Mouse (Mus musculus): ENCODE data around the gene Trmt112. TPM values are rescaled to one million over a fixed set of nuclear protein-coding genes. Genes with fewer than 3 reads are reported as not detected.

Trmt112 gene
- polyA plus RNA-seq, 1 experiment from 2014 or later = 68.6 TPM

- Histone ChIP-seq H3K9me3 (ENCODE audit: low read length) (no peaks in the 10 kb centered on the region), H3K4me3 (ENCODE audit: low read depth, low read length) (no peak overlapping the region), H3K4me2 (ENCODE audit: low read depth, low read length) (no peak overlapping the region), H3K4me1 (ENCODE audit: insufficient read depth) (peaks cover 14% of the 10 kb centered on the region; the same call in 1 of the 2 replicates), H3K27ac (ENCODE audit: low read depth) (no peak overlapping the region), H3K27me3 (ENCODE audit: insufficient read depth, low read length) (peaks cover 73% of the 10 kb centered on the region), H3K9ac (replicated peaks) (no peak overlapping the region), H3K36me3 (replicated peaks; ENCODE audit: insufficient read depth, low read length) (no peaks in the 10 kb centered on the region)
- ATAC-seq (no peak), DNase-seq (no peak)
- TF ChIP-seq EP300 (IDR thresholded peaks at IDR 0.05; ENCODE audit: low read depth) (no peak), CTCF (IDR thresholded peaks at IDR 0.05; ENCODE audit: low read depth) (no peak)
- WGBS (ENCODE audit: insufficient replicate concordance) = 26% methylated on average over 9 of the region's 9 CpGs
These were observed 18.6 kb downstream of the Trmt112 start for GRCm38 (mm10) chr19:6928080-6928479.

GRCm38 (mm10) chr19:6931002-6931401 is 21.5 kb downstream of the Trmt112 start:
- Histone ChIP-seq H3K27ac (ENCODE audit: low read depth) (no peak overlapping the region), H3K27me3 (ENCODE audit: insufficient read depth, low read length) (peaks cover 82% of the 10 kb centered on the region), H3K4me1 (ENCODE audit: insufficient read depth) (peaks cover 9% of the 10 kb centered on the region), H3K9ac (replicated peaks) (no peak overlapping the region), H3K4me3 (ENCODE audit: low read depth, low read length) (no peak overlapping the region), H3K9me3 (ENCODE audit: low read length) (no peaks in the 10 kb centered on the region), H3K36me3 (replicated peaks; ENCODE audit: insufficient read depth, low read length) (no peaks in the 10 kb centered on the region), H3K4me2 (ENCODE audit: low read depth, low read length) (no peak overlapping the region)
- DNase-seq = no peak
- ATAC-seq = no peak
- no peak for TF ChIP-seq EP300 (IDR thresholded peaks at IDR 0.05; ENCODE audit: low read depth)
- TF ChIP-seq CTCF (IDR thresholded peaks at IDR 0.05; ENCODE audit: low read depth) = no peak
- WGBS (ENCODE audit: insufficient replicate concordance) = 0% methylated on average over 1 of the region's 2 CpGs

- no peak overlapping the region for H3K4me2 ChIP-seq (ENCODE audit: low read depth, low read length)
- H3K27me3 ChIP-seq (ENCODE audit: insufficient read depth, low read length) = peaks cover 73% of the 10 kb centered on the region
- H3K9ac ChIP-seq (replicated peaks) = no peak overlapping the region
- peaks cover 6% of the 10 kb centered on the region for H3K4me1 ChIP-seq (ENCODE audit: insufficient read depth)
- H3K27ac ChIP-seq (ENCODE audit: low read depth) = no peak overlapping the region
- H3K36me3 ChIP-seq (replicated peaks; ENCODE audit: insufficient read depth, low read length) = no peaks in the 10 kb centered on the region
- no peaks in the 10 kb centered on the region for H3K9me3 ChIP-seq (ENCODE audit: low read length)
- 57% methylated on average over 1 of the region's 1 CpGs for WGBS (ENCODE audit: insufficient replicate concordance)
- ATAC-seq (peak; percentile 55; the same call in 1 of the 2 replicates), DNase-seq (no peak)
- H3K4me3 ChIP-seq (ENCODE audit: low read depth, low read length) = no peak overlapping the region
- TF ChIP-seq EP300 (IDR thresholded peaks at IDR 0.05; ENCODE audit: low read depth) (no peak), CTCF (IDR thresholded peaks at IDR 0.05; ENCODE audit: low read depth) (no peak)
These were observed 22.5 kb downstream of the Trmt112 start for GRCm38 (mm10) chr19:6932018-6932417.

- DNase-seq = no peak
- Histone ChIP-seq H3K9me3 (ENCODE audit: low read length) (no peaks in the 10 kb centered on the region), H3K4me3 (ENCODE audit: low read depth, low read length) (peak overlapping the region; percentile 38; the same call in 1 of the 2 replicates), H3K36me3 (replicated peaks; ENCODE audit: insufficient read depth, low read length) (no peaks in the 10 kb centered on the region), H3K4me2 (ENCODE audit: low read depth, low read length) (no peak overlapping the region), H3K9ac (replicated peaks) (no peak overlapping the region), H3K27me3 (ENCODE audit: insufficient read depth, low read length) (peaks cover 63% of the 10 kb centered on the region), H3K27ac (ENCODE audit: low read depth) (no peak overlapping the region), H3K4me1 (ENCODE audit: insufficient read depth) (peaks cover 6% of the 10 kb centered on the region)
- WGBS (ENCODE audit: insufficient replicate concordance) = 37% methylated on average over 4 of the region's 4 CpGs
- TF ChIP-seq EP300 (IDR thresholded peaks at IDR 0.05; ENCODE audit: low read depth) (no peak), CTCF (IDR thresholded peaks at IDR 0.05; ENCODE audit: low read depth) (no peak)
- no peak for ATAC-seq
These were observed 23.6 kb downstream of the Trmt112 start for GRCm38 (mm10) chr19:6933102-6933435.

DNA sequence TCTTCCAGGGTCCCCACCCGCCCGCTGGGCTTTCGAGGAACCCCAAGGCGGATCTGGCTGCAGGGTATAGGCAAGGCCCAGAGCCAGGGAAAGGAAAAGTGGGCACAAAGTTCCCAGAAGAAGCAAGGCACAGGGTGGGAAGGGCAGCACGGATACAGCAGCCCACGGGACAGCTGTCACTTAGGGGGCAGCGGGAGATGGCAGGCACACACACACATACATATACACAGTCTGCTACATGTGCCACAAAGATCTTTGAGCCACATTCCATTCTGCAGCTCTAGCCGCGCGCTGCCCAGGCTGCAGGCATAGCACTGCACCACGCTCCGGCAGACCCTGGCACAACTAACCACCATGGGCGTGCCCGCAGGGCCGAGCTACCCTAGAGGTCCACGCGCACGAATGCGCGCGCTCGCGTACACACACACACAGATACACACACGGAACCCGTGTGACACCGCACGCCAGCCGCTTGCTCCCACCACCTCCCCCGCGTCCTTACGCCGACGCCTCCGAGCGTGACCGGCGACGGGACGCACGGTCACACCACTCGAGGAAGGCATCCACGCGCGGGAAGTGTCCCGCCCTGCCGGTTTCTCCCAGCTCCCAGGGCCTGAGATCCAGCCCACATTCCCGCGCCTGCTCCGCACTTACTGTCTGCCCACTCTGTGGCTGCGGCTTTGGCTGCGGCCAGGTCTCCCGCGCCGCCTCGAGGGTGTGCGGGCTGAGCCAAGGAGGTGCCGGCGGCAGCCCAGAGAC is 24.1 kb downstream of the Trmt112 start:
- Histone ChIP-seq H3K4me2 (ENCODE audit: low read depth, low read length) (peak overlapping the region; percentile 61), H3K36me3 (replicated peaks; ENCODE audit: insufficient read depth, low read length) (no peaks in the 10 kb centered on the region), H3K4me1 (ENCODE audit: insufficient read depth) (peaks cover 6% of the 10 kb centered on the region), H3K27ac (ENCODE audit: low read depth) (no peak overlapping the region), H3K27me3 (ENCODE audit: insufficient read depth, low read length) (peaks cover 59% of the 10 kb centered on the region), H3K4me3 (ENCODE audit: low read depth, low read length) (peak overlapping the region; percentile 38), H3K9me3 (ENCODE audit: low read length) (no peaks in the 10 kb centered on the region), H3K9ac (replicated peaks) (no peak overlapping the region)
- no peak for TF ChIP-seq EP300 (IDR thresholded peaks at IDR 0.05; ENCODE audit: low read depth)
- no peak for TF ChIP-seq CTCF (IDR thresholded peaks at IDR 0.05; ENCODE audit: low read depth)
- 8% methylated on average over 57 of the region's 58 CpGs for WGBS (ENCODE audit: insufficient replicate concordance)
- DNase-seq (no peak), ATAC-seq (0 out of 2 replicates have a peak, but pooled peaks have one; percentile 16)

GRCm38 (mm10) chr19:6934195-6934977 is 24.9 kb downstream of the Trmt112 start, which contains the start of gene Kcnk4:
Kcnk4 (minus strand) TSS chr19:6934515.
- H3K4me3 ChIP-seq (ENCODE audit: low read depth, low read length) = peak within 1 kb of the TSS; percentile 38
- no peak for ATAC-seq
- 16% methylated on average over 23 of the region's 23 CpGs for WGBS (ENCODE audit: insufficient replicate concordance)
- TF ChIP-seq CTCF (IDR thresholded peaks at IDR 0.05; ENCODE audit: low read depth) (no peak), EP300 (IDR thresholded peaks at IDR 0.05; ENCODE audit: low read depth) (no peak)
- DNase-seq = no peak
- H3K27me3 ChIP-seq (ENCODE audit: insufficient read depth, low read length) = peaks cover 56% of the 10 kb centered on the region
- no peak within 1 kb of the TSS for H3K27ac ChIP-seq (ENCODE audit: low read depth)
- H3K36me3 ChIP-seq (replicated peaks; ENCODE audit: insufficient read depth, low read length) = no peaks in the 10 kb centered on the region
- H3K9me3 ChIP-seq (ENCODE audit: low read length) = no peaks in the 10 kb centered on the region
- H3K4me1 ChIP-seq (ENCODE audit: insufficient read depth) = peaks cover 6% of the 10 kb centered on the region
- no peak within 1 kb of the TSS for H3K9ac ChIP-seq (replicated peaks)
- H3K4me2 ChIP-seq (ENCODE audit: low read depth, low read length) = peak within 1 kb of the TSS; percentile 61
